Mouse (Mus musculus) spleen, postnatal 10 days (tissue): ENCODE data around the gene Sult2a8.
"Not testable (repeated sequence)": the region's sequence is repeated elsewhere in the genome, so short reads cannot be mapped to it uniquely, and the experiment has no call there.

ENCODE experiments used
- DNase-seq, 2 experiments: peaks; one replicate each; pipeline ENCODE4 v3.0.0; 2021 to 2022; ENCODE audit warnings: low spot score in 2 of 2

The Sult2a8 gene

DNA sequence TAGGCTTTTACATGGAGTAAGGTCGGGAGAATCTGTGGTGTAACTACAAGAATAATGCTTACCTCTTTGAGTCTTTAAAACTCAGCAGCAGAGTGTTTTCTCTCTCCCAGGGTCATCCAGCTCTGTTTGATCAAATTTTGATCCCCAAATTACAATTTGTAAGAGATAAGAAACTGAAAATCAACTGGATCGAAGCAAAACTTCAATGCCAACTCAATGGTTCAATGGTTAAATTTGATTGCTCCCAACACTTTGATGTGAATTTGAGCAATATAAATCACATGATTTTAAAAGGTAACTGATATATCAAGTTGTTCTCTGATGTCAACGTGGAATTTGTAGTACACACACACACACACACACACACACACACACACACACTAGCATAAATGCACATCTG is at the start of gene Sult2a8:
TSS of gene Sult2a8 (minus strand) at position 236 of the 400 bp plus-strand sequence.
- DNase-seq: no peak

DNA sequence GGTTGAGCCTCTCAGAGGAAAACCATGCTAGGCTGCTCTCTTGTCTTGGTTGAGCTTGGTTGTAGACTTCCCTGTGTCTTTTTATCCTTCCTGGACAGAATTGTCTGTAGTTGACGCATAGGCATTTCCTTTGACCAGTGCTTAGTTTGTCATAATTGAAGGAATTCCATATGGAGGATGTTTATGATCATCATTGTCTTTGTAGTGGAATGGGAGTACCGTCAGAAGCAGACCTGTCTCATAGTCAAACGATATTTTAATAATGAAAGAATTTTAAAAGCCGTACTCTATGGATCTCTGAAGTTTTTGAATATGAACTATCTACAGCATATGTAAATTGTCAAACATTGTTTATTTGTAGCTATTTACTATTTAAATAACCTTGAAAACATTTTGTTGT is 47.6 kb upstream of the Sult2a8 start, which contains the start of gene Sult2a7:
TSS of gene Sult2a7 (minus strand) at position 101 of the 400 bp plus-strand sequence.
- no peak for DNase-seq

DNA sequence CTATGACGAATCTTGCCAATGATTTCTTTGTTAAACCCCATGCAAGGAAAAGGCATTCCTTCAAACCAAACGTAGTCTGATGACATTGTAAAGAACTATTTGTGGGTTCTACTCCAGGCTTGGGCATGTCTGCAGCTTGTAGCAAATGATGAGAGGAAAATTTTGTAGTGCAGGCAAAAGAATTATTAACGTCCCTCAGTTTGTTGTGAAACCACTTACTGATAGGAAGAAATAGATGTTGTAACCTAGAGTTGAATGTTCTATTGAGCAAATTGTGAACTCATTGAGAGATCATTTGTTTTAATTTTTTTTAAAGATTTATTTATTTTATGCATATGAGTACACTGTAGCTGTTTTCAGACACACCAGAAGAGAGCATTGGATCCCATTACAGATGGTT is 46.3 kb upstream of the Sult2a8 start:
- DNase-seq: no peak

DNA sequence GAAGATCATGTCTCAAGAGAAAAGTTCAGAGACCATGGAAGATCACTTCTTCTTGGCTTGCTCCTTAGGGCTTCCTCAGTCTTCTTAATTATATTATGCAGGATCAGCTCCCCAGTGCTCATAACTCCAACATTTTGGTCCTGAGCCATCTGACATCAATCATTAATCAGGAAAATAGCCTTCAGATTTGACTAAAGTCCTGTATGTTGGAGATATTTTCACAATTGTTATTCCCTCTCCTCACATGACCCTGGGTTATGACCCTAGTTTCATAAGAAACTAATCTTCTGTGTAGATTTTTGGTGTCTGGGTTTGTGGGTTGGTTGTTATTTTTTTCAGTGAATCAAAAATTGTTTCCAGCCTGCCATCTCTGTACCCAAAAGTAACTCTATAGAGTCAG is 7.0 kb downstream of the Sult2a8 start:
- no peak for DNase-seq

DNA sequence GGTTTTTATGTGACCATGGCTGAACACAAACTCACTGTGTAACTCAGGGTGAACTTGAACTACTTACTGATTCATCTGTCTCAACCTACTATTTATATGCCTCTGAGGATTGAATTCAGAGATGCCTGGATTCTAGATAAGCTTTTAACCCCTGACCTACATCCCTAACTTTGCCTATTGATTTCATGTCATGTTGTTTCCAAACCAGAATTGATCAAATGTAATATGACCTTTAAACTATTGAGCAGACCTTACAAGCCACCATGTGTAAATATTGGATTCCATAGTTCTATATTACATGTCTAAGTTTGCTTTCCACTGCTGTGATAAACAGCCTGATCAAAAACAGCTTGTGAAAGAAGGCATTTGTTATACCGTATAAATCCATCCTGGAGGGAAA is 8.1 kb downstream of the Sult2a8 start:
- DNase-seq: no peak

DNA sequence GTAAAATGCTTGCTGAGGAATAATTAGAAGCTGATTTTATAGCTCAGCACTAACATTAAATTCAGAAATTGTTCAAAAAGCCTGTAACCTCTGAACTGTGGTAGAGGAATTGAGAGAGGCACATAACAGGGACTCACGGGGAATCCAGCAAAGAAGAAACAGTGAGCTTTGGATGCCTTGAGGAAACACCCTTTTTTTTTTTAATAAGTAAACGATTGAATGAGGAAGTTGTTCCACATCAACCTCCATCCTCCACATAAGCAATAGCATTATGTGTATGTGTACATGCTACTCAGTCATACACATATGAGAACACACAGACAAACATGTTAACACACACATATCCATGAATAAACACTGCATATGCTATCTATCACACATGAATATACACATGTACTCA is 8.5 kb downstream of the Sult2a8 start:
- DNase-seq: no peak

DNA sequence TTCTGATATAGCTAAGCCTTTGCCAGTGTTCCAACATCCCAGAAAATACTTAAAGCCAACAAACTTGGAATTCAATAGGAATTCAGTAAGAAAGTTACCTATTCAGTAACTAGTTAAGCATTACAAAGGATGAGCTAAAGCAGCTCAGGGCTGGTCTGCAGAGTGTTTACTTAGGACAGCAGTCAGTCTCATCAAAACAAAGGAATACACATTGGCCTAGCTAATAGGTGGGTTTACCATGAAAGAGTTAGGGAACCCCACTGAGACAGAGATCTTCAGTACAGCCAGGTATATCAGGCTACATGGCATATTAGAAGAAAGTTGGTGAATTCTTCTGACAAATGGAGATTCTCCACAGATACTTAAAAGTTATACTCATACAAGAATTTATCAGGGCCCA is 47.2 kb downstream of the Sult2a8 start:
- not testable (repeated sequence) for DNase-seq

DNA sequence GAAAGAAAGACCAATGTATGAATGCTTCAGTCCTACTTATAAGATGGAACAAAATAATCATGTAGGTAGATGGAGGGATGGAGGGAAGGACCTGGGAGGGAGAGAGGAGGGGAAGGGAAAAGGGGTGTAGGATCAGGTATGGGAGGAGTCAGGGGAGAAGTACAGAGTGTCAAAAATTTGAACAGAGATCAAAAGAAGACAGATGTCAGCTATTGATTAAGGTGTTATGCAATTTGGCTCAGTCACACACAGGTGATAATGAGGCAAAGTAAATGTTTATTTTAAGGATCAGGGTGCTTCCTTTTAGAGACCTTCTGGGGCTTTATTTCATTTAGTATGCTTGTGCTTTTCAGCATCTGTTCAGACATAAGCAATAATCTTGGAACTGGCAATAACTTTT is 50.1 kb downstream of the Sult2a8 start:
- DNase-seq: no peak
